Comparison of ENCODE assay signal across 27 mouse cellular contexts in the genomic region with DNA sequence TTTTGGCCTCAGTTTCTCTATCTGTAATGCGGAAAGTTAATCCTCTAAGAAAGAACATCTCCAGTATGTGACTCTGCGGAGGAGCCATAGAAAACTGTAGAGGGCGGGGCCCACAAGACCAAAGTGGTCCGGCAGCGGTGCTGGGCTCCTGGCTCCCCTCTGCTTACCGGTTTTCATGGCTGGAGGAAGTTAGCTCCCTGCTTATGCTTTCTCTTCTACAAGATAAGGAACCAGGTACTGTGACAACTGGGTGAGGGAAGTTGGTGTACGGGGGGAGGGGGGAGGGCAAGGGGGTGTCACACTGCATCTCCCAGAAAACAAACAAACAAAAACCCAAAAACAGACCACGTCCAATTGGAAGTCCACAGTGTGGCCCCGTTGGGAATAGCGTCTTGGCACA. TPM values are rescaled to one million over a fixed set of nuclear protein-coding genes. Genes with fewer than 3 reads are reported as not detected.
DNase-seq lines count a peak whose midpoint lies in the region; ATAC-seq lines count a peak whose summit lies in the region.
"Had no signal": no experiment of that assay in that cellular context is flagged by ENCODE, and none has a peak within 500 bp of the region (broad histone marks: within the 10 kb centered on the region; RNA-seq: fewer than 3 reads in every experiment).

No protein-coding gene starts in this region.

- peak overlapping the region; percentile 13; the same call in 1 of the 2 replicates for H3K27ac ChIP-seq in heart, embryonic 10.5 days
- no peak overlapping the region for H3K27ac ChIP-seq in heart, embryonic 12.5 days (ENCODE audit: poor library complexity, severe bottlenecking)
- H3K27ac ChIP-seq: forebrain, embryonic 15.5 days; heart, adult 2 months; heart, embryonic 15.5 days; hindbrain, embryonic 13.5 days; intestine, embryonic 15.5 days had no signal

- no peak overlapping the region for H3K4me3 ChIP-seq in heart, embryonic 10.5 days
- H3K4me3 ChIP-seq in heart, embryonic 12.5 days: no peak overlapping the region
- H3K4me3 ChIP-seq: forebrain, embryonic 15.5 days; heart, adult 2 months; heart, embryonic 15.5 days; hindbrain, embryonic 10.5 days; hindbrain, embryonic 13.5 days; intestine, embryonic 15.5 days had no signal

- H3K4me2 ChIP-seq in heart, embryonic 12.5 days: no peak overlapping the region
- H3K4me2 ChIP-seq: forebrain, embryonic 15.5 days; heart, embryonic 11.5 days; heart, embryonic 15.5 days; hindbrain, embryonic 13.5 days; intestine, embryonic 15.5 days had no signal

- DNase-seq in heart, embryonic 10.5 days (ENCODE audit: low spot score): no peak
- DNase-seq in splenic B cell, adult 2 months (ENCODE audit: low read depth, low spot score): peak; percentile 35
- DNase-seq in cerebellum, postnatal 25 days: no peak
- no peak for DNase-seq in liver
- DNase-seq: adrenal gland, adult 8-10 months; adrenal gland, postnatal 25 days; B cell, adult 2 months; cerebellum, adult 11-12 months; cerebellum, adult 8-10 months; gastrocnemius, postnatal 25 days; heart, adult 2 months; heart, postnatal 10 days; heart, postnatal 36 days; kidney, adult 11 months had no signal

- no peaks in the 10 kb centered on the region for H3K9me3 ChIP-seq in heart, embryonic 10.5 days
- H3K9me3 ChIP-seq in heart, embryonic 12.5 days (replicated peaks): no peaks in the 10 kb centered on the region
- H3K9me3 ChIP-seq: forebrain, embryonic 15.5 days; G1E; heart, embryonic 15.5 days; hindbrain, embryonic 10.5 days; hindbrain, embryonic 13.5 days; intestine, embryonic 15.5 days had no signal

- no peak overlapping the region for H3K9ac ChIP-seq in heart, embryonic 12.5 days
- H3K9ac ChIP-seq: forebrain, embryonic 15.5 days; heart, embryonic 15.5 days; intestine, embryonic 15.5 days had no signal

- H3K36me3 ChIP-seq in heart, embryonic 10.5 days: no peaks in the 10 kb centered on the region
- no peaks in the 10 kb centered on the region for H3K36me3 ChIP-seq in heart, embryonic 12.5 days
- no peaks in the 10 kb centered on the region for H3K36me3 ChIP-seq in splenic B cell, adult 2 months (ENCODE audit: control insufficient read depth, insufficient read depth, low read length, poor library complexity, severe bottlenecking)
- H3K36me3 ChIP-seq: forebrain, embryonic 15.5 days; G1E; heart, embryonic 15.5 days; hindbrain, embryonic 10.5 days; hindbrain, embryonic 13.5 days; intestine, embryonic 15.5 days had no signal

- H3K4me1 ChIP-seq in heart, embryonic 10.5 days: peaks cover 41% of the 10 kb centered on the region
- H3K4me1 ChIP-seq in heart, embryonic 12.5 days (replicated peaks): peaks cover 9% of the 10 kb centered on the region

- ATAC-seq in heart, embryonic 12.5 days (ENCODE audit: insufficient number of reproducible peaks, low FRiP score): no peak
- ATAC-seq in granulocyte monocyte progenitor cell, adult 5-6 weeks (replicated peaks; ENCODE audit: poor library complexity, severe bottlenecking): peak; percentile 55
- ATAC-seq: activated CD4-positive, CD25-positive, alpha-beta regulatory T cell, adult 4 months; forebrain, embryonic 15.5 days; hindbrain, embryonic 16.5 days; intestine, embryonic 15.5 days had no signal

- no peaks in the 10 kb centered on the region for H3K27me3 ChIP-seq in heart, embryonic 10.5 days (ENCODE audit: insufficient read depth, poor library complexity, severe bottlenecking)
- peaks cover 9% of the 10 kb centered on the region; the same call in 1 of the 2 replicates for H3K27me3 ChIP-seq in heart, embryonic 12.5 days (replicated peaks)
- no peaks in the 10 kb centered on the region for H3K27me3 ChIP-seq in splenic B cell, adult 2 months (ENCODE audit: control insufficient read depth, insufficient read depth, low read length, poor library complexity, severe bottlenecking)
- H3K27me3 ChIP-seq: CH12.LX; forebrain, embryonic 15.5 days; heart, embryonic 15.5 days; hindbrain, embryonic 13.5 days; intestine, embryonic 15.5 days had no signal

- WGBS in heart, embryonic 10.5 days: 73% methylated on average over 10 of the region's 10 CpGs
- WGBS in heart, embryonic 12.5 days: 74% methylated on average over 10 of the region's 10 CpGs

RNA-seq across cellular contexts. Expression of a gene that starts 4.4 kb away (rescaled TPM):
- polyA plus RNA-seq in heart, embryonic 10.5 days (2016; fragmentation: Nextera tagmentation; extraction: Ambion mirVana): 0.22 TPM in 1 of 2 replicates, not detected in the other
- not detected in 2 replicates for polyA plus RNA-seq in heart, embryonic 12.5 days (2016; fragmentation: Nextera tagmentation; extraction: Ambion mirVana)
- not detected in 2 replicates for total RNA-seq in granulocyte monocyte progenitor cell, adult 5-6 weeks (2014; fragmentation: Nextera tagmentation)
- total RNA-seq in granulocyte monocyte progenitor cell, adult 5-6 weeks (2017): not detected in 2 replicates
- total RNA-seq: adrenal gland, adult 8-10 months; adrenal gland, postnatal 25 days; G1E; gastrocnemius, postnatal 25 days; heart, adult 2 months; heart, postnatal 10 days; heart, postnatal 36 days had no signal
- polyA plus RNA-seq: forebrain, embryonic 11.5 days; G1E; heart, embryonic 11.5 days; heart, embryonic 15.5 days had no signal

RNA-seq across cellular contexts. Expression of a gene that starts 35.5 kb away (rescaled TPM):
- 1.4 and 2.4 TPM in 2 replicates for polyA plus RNA-seq in heart, embryonic 10.5 days (2016; fragmentation: Nextera tagmentation; extraction: Ambion mirVana)
- 1.5 and 1.6 TPM in 2 replicates for polyA plus RNA-seq in heart, embryonic 12.5 days (2016; fragmentation: Nextera tagmentation; extraction: Ambion mirVana)
- total RNA-seq in granulocyte monocyte progenitor cell, adult 5-6 weeks (2014; fragmentation: Nextera tagmentation): not detected in 2 replicates
- not detected in 2 replicates for total RNA-seq in granulocyte monocyte progenitor cell, adult 5-6 weeks (2017)
- total RNA-seq: CH12.LX had no signal
- polyA plus RNA-seq: activated CD4-positive, CD25-positive, alpha-beta regulatory T cell, adult 4 months had no signal
